Mouse (Mus musculus) urinary bladder, adult 2 months (tissue): Measurements from ENCODE around the gene Tmem106c. TPM values are rescaled to one million over a fixed set of nuclear protein-coding genes. Genes with fewer than 3 reads are reported as not detected.

Source experiments
- DNase-seq: peaks from one replicate; pipeline ENCODE4 v3.0.0; 2022; ENCODE audit warnings: low spot score
- polyA plus RNA-seq: library from polyadenylated mRNA; depleted of rRNA; stranded (reverse); fragments of >200 nt; gene quantifications from 2 replicates; pipeline ENCODE4 v1.2.3, GENCODE M21; 2012

Gene Tmem106c
- polyA plus RNA-seq, 1 experiment = 80.9 TPM

- no peak for DNase-seq
Measured at GRCm38 (mm10) chr15:97952889-97953189, 11.2 kb upstream of the Tmem106c start.

GRCm38 (mm10) chr15:97954671-97955070 lies 9.3 kb upstream of the Tmem106c start:
- DNase-seq = no peak

DNA sequence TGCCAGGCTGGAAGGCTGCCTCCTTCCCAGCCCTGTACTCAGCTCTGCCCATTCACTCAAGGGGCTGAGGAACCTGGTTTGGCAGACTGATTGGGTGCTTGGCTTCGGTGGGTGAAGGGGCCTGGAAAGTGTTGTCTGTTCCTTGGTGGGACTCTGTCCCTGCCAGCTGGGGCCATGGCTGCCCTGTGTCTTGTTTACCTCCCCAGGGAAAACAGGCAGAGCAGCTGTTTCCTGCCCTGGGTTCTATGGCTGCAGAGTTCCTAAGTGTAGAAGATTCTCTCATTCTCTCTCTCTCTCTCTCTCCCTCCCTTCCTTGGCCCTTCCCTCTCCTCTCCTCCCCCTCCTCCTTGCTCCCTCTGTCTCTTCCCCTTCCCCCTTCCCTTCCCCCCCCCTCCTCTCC lies 8.7 kb upstream of the Tmem106c start:
- DNase-seq = no peak

DNA sequence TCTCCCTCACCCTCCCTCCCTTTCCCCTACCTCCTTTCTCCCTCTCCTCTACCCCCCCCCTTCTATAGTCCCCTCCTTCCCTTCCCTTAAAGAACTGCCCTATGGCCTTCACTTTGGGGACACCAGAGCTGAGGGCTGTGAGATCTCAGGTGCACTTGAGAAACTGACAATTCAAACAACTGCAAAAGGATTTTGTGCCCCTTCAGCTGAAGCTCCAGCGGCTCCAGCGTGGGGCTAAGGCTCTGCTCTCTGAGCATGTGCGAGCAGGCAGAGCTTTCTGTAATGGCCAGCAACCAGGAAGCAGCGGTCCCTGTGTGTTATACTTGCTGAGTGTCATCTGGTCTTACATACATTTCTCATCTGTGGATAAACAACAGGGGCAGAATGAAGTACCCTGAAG lies 8.3 kb upstream of the Tmem106c start:
- DNase-seq = no peak

DNA sequence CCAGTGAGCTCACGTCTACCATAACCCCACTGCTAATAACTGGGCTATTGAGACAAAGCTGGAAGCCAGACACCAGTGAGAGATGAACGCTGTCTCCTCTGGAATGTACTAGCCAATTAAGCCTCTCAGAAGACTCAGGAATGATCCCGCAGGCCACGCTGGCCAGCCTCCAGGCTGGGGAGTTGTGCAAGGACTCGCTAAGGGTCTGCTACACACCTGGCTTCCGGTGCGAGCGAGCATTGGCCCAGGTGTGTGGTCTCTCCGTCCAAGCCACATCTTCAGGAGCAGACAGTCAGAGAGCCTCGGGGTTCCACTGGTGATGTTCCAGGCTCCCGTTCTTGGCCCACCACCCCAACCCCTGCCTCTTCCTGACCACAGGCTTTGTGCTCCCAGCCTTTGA lies 7.6 kb upstream of the Tmem106c start:
- DNase-seq = no peak

DNA sequence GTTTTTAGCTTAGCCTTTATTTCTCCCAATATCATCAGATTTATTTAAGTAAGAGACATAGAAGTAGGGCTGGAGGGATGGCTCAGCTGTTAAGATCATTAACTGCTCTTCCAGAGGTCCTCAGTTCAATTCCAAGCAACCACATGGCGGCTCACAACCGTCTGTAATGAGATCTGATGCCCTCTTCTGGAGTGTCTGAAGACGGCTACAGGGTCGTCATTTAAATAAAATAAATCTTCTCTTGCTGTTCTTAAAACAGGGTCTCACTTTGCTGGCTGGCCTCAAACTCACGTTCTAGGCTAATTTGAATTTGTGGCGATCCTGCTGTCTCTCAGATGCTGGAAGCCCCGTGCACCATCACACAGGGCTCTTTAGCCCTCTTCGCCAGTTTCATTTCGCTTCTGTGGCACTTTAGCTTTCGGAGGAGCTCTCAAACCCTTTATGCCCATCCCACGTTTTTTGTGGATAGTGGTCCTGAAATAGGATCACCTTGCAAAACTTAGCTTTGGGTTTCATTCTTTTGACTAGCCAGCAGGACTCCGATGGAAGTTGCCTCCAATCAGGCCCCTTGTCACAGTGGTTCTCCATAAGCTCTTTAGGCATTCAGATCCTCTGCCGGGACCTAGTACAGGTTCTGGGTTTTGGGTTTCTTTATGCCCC lies 541 bp upstream of the Tmem106c start:
- no peak for DNase-seq

GRCm38 (mm10) chr15:97964836-97965187 lies 812 bp downstream of the Tmem106c start:
- DNase-seq = no peak

DNA sequence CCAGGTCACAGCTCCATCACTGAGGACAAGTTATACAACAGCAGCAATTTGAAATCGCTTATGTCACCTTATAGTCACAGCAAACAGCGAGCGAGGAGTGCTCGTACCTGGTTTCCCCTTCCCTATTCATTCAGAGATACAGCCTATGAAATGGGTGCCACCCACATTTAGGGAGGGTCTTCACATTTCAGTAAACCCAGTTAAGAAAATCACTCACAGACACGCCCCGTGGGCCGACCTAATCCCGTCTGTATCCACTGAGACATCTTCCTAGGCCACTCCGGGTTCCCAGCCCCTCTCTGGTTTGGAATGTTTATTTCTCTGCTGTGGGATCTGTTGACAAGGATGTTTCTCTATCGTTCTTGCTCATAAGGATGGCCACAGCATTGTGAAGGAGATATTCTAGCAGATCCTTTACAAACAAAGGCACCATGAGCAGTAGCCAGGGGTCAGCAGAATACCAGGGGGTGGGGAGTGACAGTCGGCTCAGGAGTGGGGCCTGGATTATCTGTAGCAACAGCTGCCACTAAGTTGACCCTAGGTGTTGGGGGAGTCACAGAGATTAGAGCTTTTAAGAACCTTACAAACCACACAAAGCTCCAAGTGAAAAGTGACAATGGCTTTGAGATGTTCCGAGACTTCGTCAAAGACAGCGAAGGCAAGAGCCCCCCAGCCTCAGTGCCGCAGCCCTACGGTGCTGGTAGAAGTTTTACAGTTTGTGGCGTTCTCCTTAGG lies 1.5 kb downstream of the Tmem106c start:
- no peak for DNase-seq

DNA sequence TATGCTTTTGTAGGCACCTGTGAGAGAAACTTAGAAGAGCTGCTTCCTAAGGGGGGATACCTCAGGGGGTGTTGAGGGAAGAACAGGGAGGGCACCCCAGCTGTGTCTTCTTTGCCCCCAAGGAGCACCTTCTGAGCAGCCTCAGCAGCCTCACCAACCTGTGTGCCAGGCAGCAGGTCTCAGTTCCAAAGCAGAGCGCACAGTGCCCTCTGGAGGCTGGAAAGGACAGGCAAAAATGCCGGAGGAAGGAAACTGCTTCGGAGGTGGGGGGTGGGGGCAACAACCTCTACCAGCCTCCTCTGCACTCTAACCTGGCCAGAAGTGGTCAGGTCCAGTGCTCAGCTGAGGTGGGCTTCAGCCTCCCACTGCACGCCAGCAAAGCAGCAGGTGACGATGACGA lies 6.3 kb downstream of the Tmem106c start:
- DNase-seq = no peak

GRCm38 (mm10) chr15:97972580-97972979 lies 8.6 kb downstream of the Tmem106c start:
- no peak for DNase-seq

DNA sequence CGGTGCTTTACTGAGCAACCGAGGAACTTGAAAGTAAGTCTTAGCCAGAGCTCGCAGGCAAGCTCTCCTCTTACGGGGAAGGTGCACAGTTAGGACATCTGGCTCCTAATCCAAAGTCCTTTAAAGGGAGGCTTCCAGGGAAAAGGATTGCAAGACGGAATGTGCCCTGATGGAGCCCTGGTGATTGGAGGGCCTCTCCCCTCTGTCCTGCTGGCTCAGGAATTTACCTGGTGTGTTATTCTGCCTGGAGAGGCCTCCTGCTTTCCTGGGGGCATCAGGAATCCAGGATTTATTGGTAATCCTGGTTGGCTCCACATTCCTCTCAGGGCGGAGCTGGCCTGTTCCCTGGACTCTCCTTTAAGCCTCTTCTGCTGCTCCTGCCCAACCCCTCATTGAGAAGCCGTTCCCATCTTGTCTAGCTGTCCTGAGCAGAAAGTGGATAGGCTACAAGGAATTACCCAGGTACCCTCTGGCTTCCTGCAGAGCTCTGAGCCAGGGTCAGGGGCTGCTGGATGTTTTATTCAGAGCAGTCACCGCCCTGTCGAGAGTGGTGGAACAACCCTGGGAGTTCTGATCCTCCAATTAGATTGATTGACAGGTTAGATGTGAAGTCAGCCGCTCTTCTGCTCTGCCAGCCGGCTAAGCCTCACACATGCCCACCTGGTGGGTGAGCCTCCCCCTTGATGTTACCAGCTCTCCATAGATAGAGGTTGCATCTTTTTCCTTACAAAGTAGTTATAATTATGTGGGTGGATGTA lies 9.4 kb downstream of the Tmem106c start:
- no peak for DNase-seq

DNA sequence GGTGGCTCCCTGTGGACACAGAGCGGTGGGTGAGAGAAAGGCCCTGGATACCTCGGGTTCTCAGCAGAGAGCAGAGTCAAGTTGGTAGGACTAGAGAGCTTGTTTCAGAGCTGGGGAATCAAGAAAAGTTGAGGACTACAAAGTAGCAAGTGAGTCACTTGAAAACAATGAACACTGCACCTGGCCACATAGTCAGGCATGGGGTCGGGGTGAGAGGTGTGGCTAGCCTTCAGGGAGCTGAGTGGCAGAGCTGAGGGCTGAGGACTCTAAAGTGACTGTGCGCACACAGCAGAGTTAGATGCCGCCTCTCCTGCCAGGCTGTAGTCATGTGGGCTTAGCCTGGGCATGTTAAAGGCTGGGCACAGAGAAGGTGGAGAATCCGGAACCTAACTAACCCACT lies 17.6 kb downstream of the Tmem106c start:
- DNase-seq = no peak

- DNase-seq = no peak
Measured at GRCm38 (mm10) chr15:97989544-97989943, 25.5 kb downstream of the Tmem106c start.

DNA sequence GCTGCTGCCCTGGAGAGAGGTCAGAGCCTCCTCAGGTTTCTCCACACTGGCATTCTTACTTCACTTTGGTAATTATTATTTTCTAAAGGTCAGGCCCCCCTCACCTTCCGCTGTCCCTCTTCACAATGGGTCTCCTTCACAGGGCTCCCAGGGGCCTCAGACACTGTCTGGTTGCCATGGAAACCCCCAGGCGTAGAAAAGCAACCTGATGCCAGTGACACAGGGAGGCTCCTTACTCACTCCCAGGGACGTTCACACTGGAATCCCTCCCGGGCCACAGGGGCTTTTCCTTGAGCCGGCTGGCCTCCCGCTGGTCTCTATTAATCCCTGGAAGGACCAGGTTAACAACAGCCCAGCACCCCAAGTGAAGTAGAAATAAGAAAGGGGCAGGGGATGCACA lies 26.1 kb downstream of the Tmem106c start:
- DNase-seq = no peak

GRCm38 (mm10) chr15:97990721-97991120 lies 26.7 kb downstream of the Tmem106c start:
- DNase-seq = no peak

GRCm38 (mm10) chr15:97991285-97991895 lies 27.4 kb downstream of the Tmem106c start:
- no peak for DNase-seq

GRCm38 (mm10) chr15:97992027-97992711 lies 28.2 kb downstream of the Tmem106c start:
- no peak for DNase-seq

DNA sequence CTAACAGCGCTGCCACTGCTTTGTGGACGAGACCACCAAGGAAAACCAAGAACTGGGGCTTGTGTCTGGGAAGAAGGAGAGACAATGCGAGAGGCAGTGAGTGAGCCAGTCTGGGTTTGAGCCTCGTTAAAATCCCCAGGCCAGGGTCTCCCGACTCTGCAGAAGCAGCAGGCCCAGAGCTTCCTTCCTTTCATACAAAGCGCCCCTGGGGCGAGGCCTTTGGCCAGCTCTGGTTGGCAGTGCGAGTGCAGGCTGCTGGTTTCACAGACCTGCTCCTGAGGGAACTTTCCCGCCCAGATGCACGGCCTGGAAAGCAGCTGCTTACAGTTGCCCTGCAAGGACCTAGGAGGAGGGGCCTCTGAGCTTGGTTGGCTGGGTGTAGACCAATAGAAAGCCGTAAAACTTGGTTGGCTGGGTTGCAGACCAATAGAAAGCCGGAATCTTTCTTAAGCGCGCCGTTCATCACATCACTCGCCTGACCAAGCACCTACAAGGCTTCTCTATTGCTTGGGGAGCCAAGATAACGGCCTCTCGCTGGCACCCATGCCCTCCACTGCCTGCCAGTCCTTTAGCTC lies 28.8 kb downstream of the Tmem106c start:
- DNase-seq = peak; percentile 40

- DNase-seq = no peak
Measured at GRCm38 (mm10) chr15:97996716-97997256, 32.8 kb downstream of the Tmem106c start.

- DNase-seq = no peak
Measured at GRCm38 (mm10) chr15:97999546-97999945, 35.5 kb downstream of the Tmem106c start.

- DNase-seq = no peak
Measured at GRCm38 (mm10) chr15:97999991-98000390, 36.0 kb downstream of the Tmem106c start.
